Mouse (Mus musculus) T-cell, adult 2 months (primary cell): ENCODE results near the gene Mettl23.
A peak's percentile ranks its signal among the peaks of the same experiment; 100 is the strongest.
"Not testable (repeated sequence)": the region's sequence is repeated elsewhere in the genome, so short reads cannot be mapped to it uniquely, and the experiment has no call there.

Source experiments
- DNase-seq: peaks from one replicate; pipeline ENCODE4 v3.0.0; 2022; ENCODE audit warnings: low spot score

Mettl23 gene

GRCm38 (mm10) chr11:116848086-116848876, 5.2 kb downstream of the Mettl23 start:
- no peak for DNase-seq

- DNase-seq = not testable (repeated sequence)
Measured at GRCm38 (mm10) chr11:116848877-116849178, 5.8 kb downstream of the Mettl23 start.

- no peak for DNase-seq
Measured at GRCm38 (mm10) chr11:116849587-116849986, 6.5 kb downstream of the Mettl23 start.

- DNase-seq = no peak
Measured at GRCm38 (mm10) chr11:116850085-116850484, 7.0 kb downstream of the Mettl23 start.

DNA sequence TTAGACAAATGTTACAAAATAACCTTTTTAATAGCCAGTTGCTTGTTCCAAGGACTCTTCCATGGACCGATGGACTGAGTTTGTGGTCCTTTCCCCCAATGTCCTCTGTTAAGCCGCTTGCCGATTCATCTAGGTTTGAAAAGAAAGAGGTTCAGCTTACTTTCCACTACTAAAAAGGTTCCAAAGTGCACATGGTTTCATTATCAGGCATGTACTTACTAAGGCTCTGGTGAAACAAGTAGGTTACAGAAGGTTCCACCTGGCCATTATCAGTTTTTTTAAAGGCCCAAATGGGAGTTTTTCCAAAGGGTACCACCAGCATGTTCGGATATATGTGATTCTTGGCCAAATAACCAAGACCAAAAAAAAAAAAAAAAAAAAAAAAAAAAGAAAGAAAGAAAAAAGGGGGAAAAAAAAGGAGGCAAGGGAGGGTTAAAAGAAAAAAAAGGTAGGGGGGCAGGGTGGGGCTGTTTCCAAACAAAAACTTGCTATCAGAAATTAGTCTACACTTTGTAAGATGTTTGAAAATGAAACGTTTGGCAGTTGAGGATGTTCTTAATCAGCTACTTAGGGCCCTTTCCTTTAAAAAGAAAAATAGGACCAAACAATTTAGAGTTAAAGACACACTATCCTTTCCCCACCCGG, 7.9 kb downstream of the Mettl23 start:
- no peak for DNase-seq

DNA sequence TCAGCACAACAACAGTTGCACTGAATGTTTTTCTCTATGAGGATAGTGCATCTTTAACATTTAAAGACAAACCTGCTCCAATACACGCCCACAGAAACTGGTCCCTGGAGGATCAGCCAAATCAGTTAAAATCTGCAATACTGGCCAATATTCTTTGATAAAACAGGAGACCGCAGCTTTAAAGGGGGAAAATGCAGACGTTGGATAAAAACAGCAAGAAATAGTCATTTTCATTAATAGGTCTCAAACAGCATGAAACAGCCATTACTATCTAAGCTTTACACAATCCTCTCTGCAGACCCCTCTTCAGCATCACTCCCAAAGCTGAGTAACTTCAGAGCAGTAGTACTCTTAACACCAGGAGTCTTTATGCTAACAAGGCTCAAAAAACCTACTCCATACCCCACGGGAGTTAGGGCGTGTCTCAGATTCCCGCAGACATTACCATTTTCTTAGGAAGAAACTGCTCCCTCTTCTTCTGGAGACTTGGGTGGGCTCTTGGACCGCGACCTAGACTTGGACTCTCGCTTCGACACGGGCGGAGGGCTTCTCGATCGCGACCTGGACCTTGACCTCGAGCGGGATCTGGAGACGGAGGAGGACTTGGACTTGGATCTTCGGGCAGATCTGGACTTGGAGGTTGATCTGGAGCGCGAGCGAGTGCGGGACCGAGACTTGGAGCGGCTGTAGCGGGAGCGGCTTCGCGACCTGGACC, 8.7 kb downstream of the Mettl23 start:
- DNase-seq = no peak

GRCm38 (mm10) chr11:116852291-116852890, 9.3 kb downstream of the Mettl23 start, which contains the start of gene Mfsd11:
Gene Mfsd11 (plus strand): TSS chr11:116852440.
- DNase-seq = peak; percentile 82

DNA sequence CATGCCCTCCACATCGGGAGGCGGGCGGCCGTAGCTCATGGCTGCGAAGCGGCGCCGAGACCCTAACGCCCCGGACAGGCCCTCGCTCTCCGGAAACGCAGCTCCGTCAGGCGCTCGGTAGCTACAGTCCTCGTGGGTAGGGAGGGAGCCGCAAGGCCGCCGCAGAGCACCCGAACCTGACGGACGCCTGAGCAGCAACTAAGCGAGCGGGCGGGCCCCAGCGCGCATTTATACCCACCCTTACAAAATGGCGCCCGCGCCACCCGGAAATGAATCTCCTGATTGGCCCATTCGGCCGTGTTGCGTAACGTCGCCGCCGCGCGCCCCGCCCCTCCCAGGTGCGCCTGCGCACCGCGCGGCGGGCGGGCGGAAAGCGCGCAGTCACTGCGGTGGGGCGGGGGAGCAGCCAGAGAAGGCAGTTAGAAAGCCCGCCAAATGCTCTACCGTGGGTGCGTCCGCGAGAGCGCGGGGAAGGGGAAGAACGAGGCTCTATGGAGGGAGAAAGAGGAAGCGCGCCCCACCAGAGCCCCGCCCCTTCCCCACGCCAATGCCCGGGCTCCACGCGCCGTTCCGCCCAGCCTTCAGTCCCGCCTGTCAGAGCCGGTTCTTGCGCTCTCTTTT, 9.9 kb downstream of the Mettl23 start, which contains the start of gene Srsf2:
TSS of gene Srsf2 (minus strand) at position 204 of the 621 bp plus-strand sequence.
- DNase-seq = peak; percentile 97

DNA sequence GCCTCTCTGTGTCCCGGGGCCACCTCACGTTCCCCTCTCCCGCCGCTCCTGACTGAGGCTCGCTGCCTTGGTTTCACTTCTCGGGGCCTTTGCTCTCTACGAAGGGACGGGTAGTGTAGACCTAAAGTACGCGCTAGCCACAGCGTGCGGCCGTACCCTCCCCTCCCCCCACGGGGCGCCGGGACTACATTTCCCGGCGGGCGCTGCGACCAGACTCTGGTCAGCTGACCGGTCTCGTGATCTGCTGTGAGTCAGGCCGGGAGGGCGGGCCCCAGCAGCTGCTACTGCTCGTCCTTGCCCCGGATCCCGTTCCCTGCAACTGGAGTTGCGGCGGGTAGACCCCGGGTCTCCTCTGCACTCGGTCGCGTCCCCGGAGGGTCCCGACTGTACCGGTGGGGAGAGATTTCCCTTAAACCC, 10.4 kb downstream of the Mettl23 start:
- DNase-seq = peak; percentile 93

- no peak for DNase-seq
Measured at GRCm38 (mm10) chr11:116854279-116854678, 11.2 kb downstream of the Mettl23 start.

DNA sequence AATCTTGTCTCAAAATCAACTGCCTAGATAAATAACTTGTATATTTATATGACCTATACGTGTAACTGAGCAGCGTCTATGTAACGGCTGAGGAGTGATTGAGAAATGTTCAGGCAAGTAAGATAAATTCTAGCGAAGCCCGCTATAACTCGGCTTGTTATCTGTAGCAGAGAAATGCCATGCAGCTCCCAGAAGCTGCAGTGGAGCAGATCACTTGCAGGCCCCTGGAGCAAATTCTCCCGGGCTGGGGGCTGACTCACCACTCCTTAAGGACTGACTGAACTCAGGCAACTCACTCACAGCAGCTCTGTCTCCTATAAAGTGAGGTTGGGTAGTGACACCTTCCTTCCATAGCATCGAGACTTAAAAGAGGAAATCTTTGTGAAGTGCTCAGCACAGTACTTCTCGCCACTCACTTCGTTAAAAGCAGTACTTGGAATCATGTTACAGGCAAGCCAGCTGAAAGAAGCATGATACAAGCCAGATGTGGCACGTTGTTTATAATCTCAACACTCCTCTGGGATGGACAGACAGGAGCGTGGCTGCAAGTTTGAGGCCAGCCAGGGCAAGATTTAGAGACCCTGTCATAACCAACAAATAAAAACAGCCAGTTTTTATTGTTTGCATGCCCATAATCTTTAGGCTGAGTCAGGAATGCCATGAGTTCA, 14.2 kb downstream of the Mettl23 start:
- no peak for DNase-seq

GRCm38 (mm10) chr11:116864444-116864843, 21.4 kb downstream of the Mettl23 start:
- no peak for DNase-seq

- DNase-seq = no peak
Measured at GRCm38 (mm10) chr11:116865945-116866585, 23.0 kb downstream of the Mettl23 start.

DNA sequence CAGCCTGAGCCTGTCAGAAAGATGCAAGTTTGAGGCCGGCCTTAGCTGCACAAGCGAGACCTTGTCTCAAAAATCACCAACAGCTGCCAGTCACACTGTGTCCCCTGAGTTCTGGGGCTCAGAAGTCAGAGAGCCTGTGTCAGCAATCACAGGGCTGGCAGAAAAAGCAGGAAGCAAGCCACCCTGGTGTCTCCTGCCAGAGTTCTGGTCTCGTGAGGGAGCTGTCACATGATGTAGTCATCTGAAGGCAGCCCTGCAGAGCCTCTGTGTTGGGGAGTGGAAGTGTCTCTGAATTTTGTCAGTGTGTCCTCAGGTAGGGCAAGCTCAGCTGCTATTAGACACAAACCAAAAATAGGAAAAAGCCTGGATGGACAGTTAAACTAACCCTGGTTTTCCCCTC, 25.1 kb downstream of the Mettl23 start:
- DNase-seq = no peak

- DNase-seq = no peak
Measured at GRCm38 (mm10) chr11:116869223-116869622, 26.1 kb downstream of the Mettl23 start.

DNA sequence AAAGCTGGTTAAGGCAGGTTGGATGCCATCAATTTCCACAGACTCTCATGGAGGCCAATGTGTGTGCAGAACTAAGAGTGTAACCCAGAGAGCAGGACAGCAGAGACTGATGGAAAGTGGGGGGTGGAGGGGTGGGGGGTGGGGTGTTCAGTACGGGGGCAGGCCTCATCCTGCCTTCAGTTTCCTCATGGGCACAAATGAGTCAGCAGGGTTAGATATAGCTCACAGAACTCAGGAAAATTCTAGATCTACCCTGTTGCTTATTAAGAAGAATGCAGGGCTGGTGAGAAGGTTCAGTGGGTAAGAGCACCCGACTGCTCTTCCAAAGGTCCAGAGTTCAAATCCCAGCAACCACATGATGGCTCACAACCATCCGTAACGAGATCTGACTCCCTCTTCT, 26.6 kb downstream of the Mettl23 start:
- no peak for DNase-seq

DNA sequence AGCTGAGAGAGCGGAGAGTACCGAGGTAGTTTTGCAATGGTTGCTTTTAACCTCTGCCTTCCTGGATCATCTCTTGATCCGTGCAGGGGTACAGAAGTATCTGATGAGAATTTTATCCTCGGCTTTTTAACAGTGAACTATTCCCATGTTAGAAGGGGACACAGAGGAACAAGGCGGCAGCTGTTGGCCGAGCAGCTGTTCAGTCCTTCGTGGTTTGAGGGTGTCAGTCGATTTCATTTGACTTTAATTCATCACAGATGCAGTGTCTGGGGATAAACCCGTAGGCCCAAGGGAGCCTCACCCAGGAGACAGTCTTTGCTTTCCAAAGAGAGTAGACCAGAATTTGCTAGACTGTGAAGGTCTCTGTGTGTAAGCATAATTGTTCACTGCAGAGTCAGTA, 28.5 kb downstream of the Mettl23 start:
- DNase-seq = no peak

DNA sequence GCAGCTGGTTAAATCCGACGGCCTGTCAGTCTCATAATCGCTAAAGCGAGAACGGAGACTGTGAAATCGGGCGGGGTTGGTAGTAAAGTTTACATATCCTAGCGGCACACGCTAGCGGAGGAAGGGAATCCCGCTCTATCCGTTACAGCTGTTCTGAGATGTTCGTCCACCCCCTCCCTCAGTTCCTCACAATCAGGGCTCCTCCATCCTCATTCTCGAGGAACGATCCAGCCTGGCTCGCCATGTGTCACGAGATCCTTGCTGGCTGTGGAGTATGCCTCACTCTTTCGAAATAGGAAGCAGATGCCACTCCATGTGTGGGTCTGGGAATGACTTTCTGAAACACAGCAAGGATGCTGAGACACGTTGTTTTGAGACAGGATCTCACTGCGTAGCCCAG, 30.9 kb downstream of the Mettl23 start:
- DNase-seq = no peak

DNA sequence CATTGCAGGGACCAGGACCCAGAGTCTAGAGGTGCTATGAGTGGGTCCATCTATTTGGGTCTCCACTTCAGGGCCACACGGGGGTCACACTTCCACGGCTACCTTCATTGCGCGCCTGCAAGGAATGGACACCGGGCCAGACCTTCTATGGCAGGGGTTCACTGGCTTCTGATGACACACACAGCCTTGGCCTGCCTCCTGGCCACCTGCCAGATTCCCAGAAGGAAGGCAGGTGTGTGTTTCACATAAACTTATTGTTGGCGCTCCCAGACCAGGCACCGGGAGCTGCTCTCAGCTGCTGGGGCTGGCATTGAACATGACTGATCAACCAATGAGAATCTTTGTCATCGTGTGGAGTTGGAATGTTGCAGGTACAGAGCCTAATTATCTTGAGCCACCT, 35.4 kb downstream of the Mettl23 start:
- DNase-seq = no peak

DNA sequence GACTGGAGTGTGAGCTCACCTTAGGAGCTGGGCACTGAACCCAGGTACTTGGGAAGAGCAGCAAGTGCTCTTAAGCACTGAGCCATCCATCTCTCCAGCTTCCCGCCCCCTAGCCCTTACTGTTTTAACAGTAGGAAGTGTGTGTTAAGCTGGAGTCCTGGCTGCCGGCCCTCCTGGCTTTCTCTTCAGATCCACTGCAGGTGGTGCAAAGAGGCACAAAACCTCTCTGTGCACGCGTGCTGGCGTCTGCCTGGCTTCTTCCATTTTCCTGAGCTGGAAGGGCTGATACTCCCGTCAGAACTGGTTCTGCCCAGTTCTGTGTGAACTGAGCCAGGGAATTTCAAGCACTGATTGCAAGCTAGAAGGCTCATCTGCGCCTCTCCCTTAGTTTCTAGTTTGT, 37.8 kb downstream of the Mettl23 start:
- no peak for DNase-seq

DNA sequence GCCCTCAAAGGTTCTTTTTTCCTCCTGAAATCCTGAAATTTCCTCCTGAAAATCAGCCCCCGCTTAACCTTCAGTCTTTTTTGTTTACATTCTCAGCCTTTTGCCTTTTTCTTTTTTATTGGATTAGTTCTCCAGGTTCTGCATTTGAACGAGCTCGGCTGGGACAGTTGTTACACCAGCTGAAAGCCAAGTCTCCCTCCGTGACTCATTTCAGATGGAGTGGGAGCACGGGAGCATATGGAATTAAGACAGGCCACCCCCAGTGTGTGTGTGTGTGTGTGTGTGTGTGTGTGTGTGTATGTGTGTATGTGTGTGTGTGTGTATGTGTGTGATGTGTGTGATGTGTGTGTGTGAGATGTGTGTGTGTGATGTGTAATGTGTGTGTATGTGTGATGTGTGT, 38.4 kb downstream of the Mettl23 start:
- no peak for DNase-seq
